Mouse (Mus musculus) lung, adult 2 months (tissue): Measurements from ENCODE around the gene C1galt1c1. TPM values are rescaled to one million over a fixed set of nuclear protein-coding genes. Genes with fewer than 3 reads are reported as not detected.

Experiments
- DNase-seq: peaks from one replicate; pipeline ENCODE4 v3.0.0; 2022
- H3K4me1 ChIP-seq: fragments of 200-500 bp; 2 replicates; pipeline ENCODE4 v1.6.1; 2011; ENCODE audit warnings: low read length; ENCODE audit not compliant: control insufficient read depth, insufficient read depth
- H3K4me3 ChIP-seq: fragments of 200-500 bp; replicated peaks from 2 replicates; pipeline ENCODE3; 2011; ENCODE audit warnings: low read depth, mild to moderate bottlenecking, control low read depth, low read length; ENCODE audit errors: extremely low read depth
- CTCF ChIP-seq: fragments of 200-500 bp; IDR thresholded peaks from 2 replicates; pipeline ENCODE4 v1.5.1; 2011; ENCODE audit warnings: mild to moderate bottlenecking, low read length, control low read depth; ENCODE audit not compliant: insufficient read depth
- POLR2A ChIP-seq: fragments of 200-500 bp; IDR thresholded peaks from 2 replicates; pipeline ENCODE4 v1.6.1; 2011; ENCODE audit warnings: low read depth, mild to moderate bottlenecking, control low read depth, low read length, borderline replicate concordance; ENCODE audit errors: extremely low read depth
- WGBS: fragments of 180-500 bp; shearing (Covaris S2); methylation state at CpG from one replicate; pipeline ENCODE4 v1.1.7; 2018; 5-methylcytosine and 5-hydroxymethylcytosine counted together
- polyA plus RNA-seq: library from polyadenylated mRNA; depleted of rRNA; stranded (reverse); fragments of >200 nt; gene quantifications from 2 replicates; pipeline ENCODE4 v1.2.3, GENCODE M21; 2012; rRNA removed

The C1galt1c1 gene
- 9.0 and 14.2 TPM in 2 replicates for polyA plus RNA-seq

- DNase-seq, result peak; percentile 80
- TF ChIP-seq CTCF (no peak), POLR2A (peak; percentile 80; the same call in 1 of the 2 replicates)
- Histone ChIP-seq H3K4me1 (peaks cover 3% of the 10 kb centered on the region; the same call in 1 of the 2 replicates), H3K4me3 (peak within 1 kb of the TSS; percentile 98)
- 29% methylated on average over 35 of the region's 43 CpGs for WGBS
These were observed at the start of gene C1galt1c1 for GRCm38 (mm10) chrX:38634801-38635637. C1galt1c1 (minus strand) TSS chrX:38635087.

- Histone ChIP-seq H3K4me1 (no peaks in the 10 kb centered on the region), H3K4me3 (no peak overlapping the region)
- DNase-seq, result no peak
- TF ChIP-seq POLR2A, result no peak
- TF ChIP-seq CTCF, result no peak
- WGBS, result 35% methylated on average over 2 of the region's 2 CpGs
These were observed 47.1 kb upstream of the C1galt1c1 start for GRCm38 (mm10) chrX:38681972-38682371.

DNA sequence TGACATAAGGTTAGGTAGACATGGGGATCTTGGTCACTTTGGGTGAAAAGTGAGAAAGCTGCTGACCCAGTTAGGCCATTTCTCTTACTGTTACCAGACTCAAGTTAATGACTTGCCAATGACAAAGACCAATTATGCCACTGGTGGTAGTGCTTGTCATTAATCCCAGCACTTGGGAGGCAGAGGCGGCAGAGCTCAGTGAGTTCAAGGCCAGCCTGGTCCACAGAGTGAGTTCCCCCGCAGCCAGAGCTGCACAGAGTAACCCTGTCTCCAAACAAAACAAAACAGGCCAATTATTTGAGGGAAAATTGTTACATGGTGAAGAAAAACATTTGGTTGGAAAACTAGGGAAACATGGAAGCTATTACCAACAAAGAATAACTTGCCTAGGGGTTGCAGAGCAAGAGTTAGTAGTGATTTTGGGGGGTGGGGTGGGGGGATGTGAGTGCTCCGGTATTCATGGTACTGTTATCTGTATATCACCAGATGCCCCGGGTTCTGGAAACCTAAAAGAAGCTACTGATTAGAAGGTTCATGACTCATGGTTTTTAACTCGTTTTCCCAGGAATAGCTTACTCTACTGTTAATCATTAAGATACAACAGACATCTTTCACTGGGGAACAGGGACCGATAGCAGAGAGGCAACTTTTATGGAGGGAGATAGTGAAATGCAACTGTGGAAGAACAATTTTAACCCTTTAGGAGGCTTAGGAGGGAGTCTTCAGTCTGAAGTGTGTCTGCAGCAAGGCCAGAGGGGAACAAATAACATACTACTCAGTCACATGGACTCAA, 34.4 kb upstream of the C1galt1c1 start:
- Histone ChIP-seq H3K4me1 (no peaks in the 10 kb centered on the region), H3K4me3 (no peak overlapping the region)
- WGBS, result 62% methylated on average over 6 of the region's 6 CpGs
- no peak for DNase-seq
- TF ChIP-seq CTCF (no peak), POLR2A (no peak)

GRCm38 (mm10) chrX:38656206-38656883, 21.5 kb upstream of the C1galt1c1 start:
- WGBS, result 72% methylated on average over 4 of the region's 4 CpGs
- no peak for DNase-seq
- TF ChIP-seq POLR2A (no peak), CTCF (no peak)
- H3K4me1 ChIP-seq, result no peaks in the 10 kb centered on the region
- H3K4me3 ChIP-seq, result no peak overlapping the region

DNA sequence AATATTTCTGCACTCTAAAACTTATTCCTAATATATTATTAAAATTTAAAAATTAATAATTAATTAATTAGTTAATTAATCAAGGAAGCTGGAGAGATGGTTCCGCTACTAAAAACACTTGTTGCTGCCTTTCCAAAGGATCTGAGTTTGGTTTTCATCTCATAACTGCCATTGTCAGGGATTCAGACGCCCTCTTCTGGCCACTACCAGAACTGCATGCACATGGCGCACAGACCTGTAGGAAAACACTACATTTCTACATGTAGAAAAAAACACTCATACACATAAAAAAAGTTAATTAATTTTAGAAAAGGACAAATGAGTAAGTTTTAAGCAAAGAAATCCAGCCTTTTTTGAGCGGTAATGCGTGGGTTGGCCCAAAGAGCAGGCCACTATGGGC, 19.8 kb upstream of the C1galt1c1 start:
- H3K4me3 ChIP-seq, result no peak overlapping the region
- no peaks in the 10 kb centered on the region for H3K4me1 ChIP-seq
- TF ChIP-seq CTCF (0 out of 2 replicates have a peak, but pooled peaks have one; percentile 34), POLR2A (no peak)
- 75% methylated on average over 5 of the region's 5 CpGs for WGBS
- DNase-seq, result no peak

DNA sequence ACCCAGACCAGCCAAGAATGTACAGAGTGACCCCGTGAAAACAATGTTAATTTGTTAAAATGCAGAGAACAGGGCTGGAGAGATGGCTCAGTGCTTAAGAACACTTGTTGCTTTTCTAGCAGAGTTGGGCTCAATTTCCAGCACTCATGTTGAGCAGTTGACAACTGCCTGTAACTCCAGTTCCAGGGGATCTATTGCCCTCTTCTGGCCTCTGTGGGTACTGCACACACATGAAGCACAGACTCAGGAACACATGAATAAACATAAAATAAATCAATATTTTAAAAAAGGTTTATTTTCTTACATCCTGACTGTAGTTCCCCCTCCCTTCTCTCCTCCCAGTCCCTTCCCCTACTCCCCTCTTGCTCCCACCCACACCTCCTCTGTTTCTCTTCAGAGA, 18.3 kb upstream of the C1galt1c1 start:
- 57% methylated on average over 1 of the region's 1 CpGs for WGBS
- H3K4me1 ChIP-seq, result no peaks in the 10 kb centered on the region

DNA sequence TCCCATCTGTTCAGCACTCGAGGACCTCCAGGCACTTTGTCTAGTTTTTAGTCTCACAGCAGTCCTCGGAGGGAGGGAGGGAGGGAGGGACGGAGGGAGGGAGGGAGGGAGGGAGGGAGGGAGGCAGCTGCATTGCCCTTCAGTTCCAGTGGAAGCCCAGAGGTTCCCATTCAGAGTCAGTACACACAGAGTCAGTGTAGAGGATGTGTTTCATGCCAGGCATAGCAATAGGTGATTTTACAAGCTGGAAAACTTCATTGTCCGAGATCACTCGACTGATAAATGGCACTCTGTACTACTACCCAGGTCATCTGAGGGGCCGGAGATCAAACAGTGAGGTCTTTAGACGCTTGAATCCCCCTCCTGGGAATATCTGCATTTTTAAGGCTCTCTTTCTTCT, 16.3 kb upstream of the C1galt1c1 start:
- Histone ChIP-seq H3K4me3 (no peak overlapping the region), H3K4me1 (no peaks in the 10 kb centered on the region)
- 54% methylated on average over 6 of the region's 7 CpGs for WGBS
- TF ChIP-seq CTCF, result no peak
- DNase-seq, result no peak

More for the DNA sequence above, 18.3 kb upstream of the C1galt1c1 start:
- no peak overlapping the region for H3K4me3 ChIP-seq
- TF ChIP-seq POLR2A (no peak), CTCF (no peak)
- DNase-seq, result no peak

DNA sequence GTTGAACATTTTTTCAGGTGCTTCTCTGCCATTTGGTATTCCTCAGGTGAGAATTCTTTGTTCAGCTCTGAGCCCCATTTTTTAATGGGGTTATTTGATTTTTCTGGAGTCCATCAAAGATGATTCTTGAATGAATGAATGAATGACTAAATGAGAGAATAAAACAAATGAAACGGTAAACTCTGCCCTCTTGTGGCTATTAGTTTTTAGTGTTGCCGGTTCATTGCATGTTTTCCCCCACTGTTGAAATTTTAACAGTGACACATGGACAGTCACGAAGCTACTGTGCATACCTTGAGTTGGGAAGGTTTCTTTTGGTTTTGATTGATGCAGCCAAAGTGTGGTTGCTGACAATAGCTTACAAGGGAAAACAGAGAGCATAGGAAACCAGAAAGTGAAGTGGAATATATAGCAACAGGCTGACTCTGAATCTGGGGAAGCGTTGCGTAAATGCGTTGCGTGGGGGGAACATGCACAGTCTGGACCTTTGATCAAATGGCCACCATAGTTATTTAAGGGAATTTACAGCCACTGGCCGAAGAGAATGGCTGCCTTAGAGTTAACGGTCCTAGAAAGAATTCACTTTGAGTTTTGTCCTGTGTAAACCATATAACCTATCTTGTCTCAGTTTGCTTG, 15.6 kb upstream of the C1galt1c1 start:
- DNase-seq, result no peak
- Histone ChIP-seq H3K4me1 (no peaks in the 10 kb centered on the region), H3K4me3 (no peak overlapping the region)
- WGBS, result 66% methylated on average over 9 of the region's 9 CpGs
- TF ChIP-seq CTCF, result no peak
- TF ChIP-seq POLR2A, result no peak

GRCm38 (mm10) chrX:38642183-38642582, 7.3 kb upstream of the C1galt1c1 start:
- DNase-seq, result no peak
- H3K4me1 ChIP-seq, result no peaks in the 10 kb centered on the region
- 51% methylated on average over 4 of the region's 4 CpGs for WGBS
- no peak for TF ChIP-seq CTCF
- TF ChIP-seq POLR2A, result no peak
- no peak overlapping the region for H3K4me3 ChIP-seq
